Mouse (Mus musculus) hindbrain, embryonic 10.5 days (tissue): ENCODE measurements around the gene B3gnt2. TPM values are rescaled to one million over a fixed set of nuclear protein-coding genes. Genes with fewer than 3 reads are reported as not detected.

Source experiments
- DNase-seq: peaks from one replicate; pipeline ENCODE4 v3.0.0-alpha.2; 2017; ENCODE audit warnings: low spot score
- H3K27ac ChIP-seq: fragments of 300-500 bp; sonication (generic); 2 replicates; pipeline ENCODE4 v1.5.1; 2016; ENCODE audit warnings: mild to moderate bottlenecking, moderate library complexity
- H3K27me3 ChIP-seq: fragments of 300-500 bp; sonication (generic); 2 replicates; pipeline ENCODE4 v1.6.1; 2016; ENCODE audit warnings: mild to moderate bottlenecking; ENCODE audit not compliant: poor library complexity, insufficient read depth, severe bottlenecking
- H3K36me3 ChIP-seq: fragments of 300-500 bp; sonication (generic); 2 replicates; pipeline ENCODE4 v1.6.1; 2016; ENCODE audit warnings: mild to moderate bottlenecking, moderate library complexity
- H3K4me1 ChIP-seq: fragments of 300-500 bp; sonication (generic); replicated peaks from 2 replicates; pipeline ENCODE4 v1.6.1; 2016; ENCODE audit warnings: mild to moderate bottlenecking
- H3K4me3 ChIP-seq: fragments of 300-500 bp; sonication (generic); 2 replicates; pipeline ENCODE4 v1.5.1; 2016; ENCODE audit warnings: mild to moderate bottlenecking, moderate library complexity
- H3K9me3 ChIP-seq: fragments of 300-500 bp; sonication (generic); 2 replicates; pipeline ENCODE4 v1.6.1; 2016; ENCODE audit warnings: mild to moderate bottlenecking, moderate library complexity
- WGBS: fragments of 180-500 bp; shearing (Covaris S2); methylation state at CpG from one replicate; pipeline ENCODE4 v1.1.7; 2016; 5-methylcytosine and 5-hydroxymethylcytosine counted together
- polyA plus RNA-seq: library from polyadenylated mRNA; unstranded; fragments of >200 nt; fragmentation: Nextera tagmentation; extraction: Ambion mirVana; gene quantifications from 2 replicates; pipeline ENCODE4 v1.2.1, GENCODE M21; 2016

Gene B3gnt2
- polyA plus RNA-seq, 1 experiment from 2014 or later: 1.2 TPM

GRCm38 (mm10) chr11:22882926-22883325 lies 22.2 kb upstream of the B3gnt2 start:
- no peaks in the 10 kb centered on the region for H3K4me1 ChIP-seq
- no peak overlapping the region for H3K4me3 ChIP-seq
- H3K9me3 ChIP-seq: no peaks in the 10 kb centered on the region
- no peaks in the 10 kb centered on the region for H3K27me3 ChIP-seq
- DNase-seq: no peak
- no peaks in the 10 kb centered on the region for H3K36me3 ChIP-seq
- no peak overlapping the region for H3K27ac ChIP-seq

GRCm38 (mm10) chr11:22880383-22881172 lies 19.8 kb upstream of the B3gnt2 start:
- Histone ChIP-seq H3K4me3 (no peak overlapping the region), H3K9me3 (no peaks in the 10 kb centered on the region), H3K4me1 (no peaks in the 10 kb centered on the region), H3K27me3 (no peaks in the 10 kb centered on the region), H3K36me3 (no peaks in the 10 kb centered on the region), H3K27ac (no peak overlapping the region)
- no peak for DNase-seq
- 73% methylated on average over 3 of the region's 3 CpGs for WGBS

GRCm38 (mm10) chr11:22879645-22880044 lies 18.9 kb upstream of the B3gnt2 start:
- no peak for DNase-seq
- Histone ChIP-seq H3K4me3 (no peak overlapping the region), H3K27ac (no peak overlapping the region), H3K36me3 (no peaks in the 10 kb centered on the region), H3K9me3 (no peaks in the 10 kb centered on the region), H3K4me1 (0 out of 2 replicates have a peak, but pooled peaks cover 3% of the 10 kb centered on the region), H3K27me3 (no peaks in the 10 kb centered on the region)
- 87% methylated on average over 4 of the region's 4 CpGs for WGBS

GRCm38 (mm10) chr11:22876680-22877330 lies 16.0 kb upstream of the B3gnt2 start:
- WGBS: 92% methylated on average over 3 of the region's 3 CpGs
- no peaks in the 10 kb centered on the region for H3K27me3 ChIP-seq

GRCm38 (mm10) chr11:22875279-22875678 lies 14.5 kb upstream of the B3gnt2 start:
- WGBS: 75% methylated on average over 4 of the region's 4 CpGs
- no peak overlapping the region for H3K27ac ChIP-seq
- H3K4me3 ChIP-seq: no peak overlapping the region
- no peaks in the 10 kb centered on the region for H3K9me3 ChIP-seq
- no peaks in the 10 kb centered on the region for H3K27me3 ChIP-seq
- no peaks in the 10 kb centered on the region for H3K36me3 ChIP-seq
- 0 out of 2 replicates have a peak, but pooled peaks cover 6% of the 10 kb centered on the region for H3K4me1 ChIP-seq
- no peak for DNase-seq

More at GRCm38 (mm10) chr11:22876680-22877330, 16.0 kb upstream of the B3gnt2 start:
- Histone ChIP-seq H3K4me1 (0 out of 2 replicates have a peak, but pooled peaks cover 6% of the 10 kb centered on the region), H3K27ac (no peak overlapping the region), H3K9me3 (no peaks in the 10 kb centered on the region), H3K4me3 (no peak overlapping the region), H3K36me3 (no peaks in the 10 kb centered on the region)
- DNase-seq: no peak

GRCm38 (mm10) chr11:22874747-22875146 lies 14.0 kb upstream of the B3gnt2 start:
- no peak overlapping the region for H3K4me3 ChIP-seq
- H3K4me1 ChIP-seq: 0 out of 2 replicates have a peak, but pooled peaks cover 6% of the 10 kb centered on the region
- no peaks in the 10 kb centered on the region for H3K27me3 ChIP-seq
- H3K36me3 ChIP-seq: no peaks in the 10 kb centered on the region
- 72% methylated on average over 6 of the region's 6 CpGs for WGBS
- DNase-seq: no peak
- no peak overlapping the region for H3K27ac ChIP-seq
- H3K9me3 ChIP-seq: no peaks in the 10 kb centered on the region

- H3K4me3 ChIP-seq: no peak overlapping the region
- H3K27me3 ChIP-seq: no peaks in the 10 kb centered on the region
- H3K36me3 ChIP-seq: no peaks in the 10 kb centered on the region
- H3K27ac ChIP-seq: no peak overlapping the region
- 60% methylated on average over 4 of the region's 4 CpGs for WGBS
- no peak for DNase-seq
- H3K9me3 ChIP-seq: no peaks in the 10 kb centered on the region
- 0 out of 2 replicates have a peak, but pooled peaks cover 6% of the 10 kb centered on the region for H3K4me1 ChIP-seq
Measured at GRCm38 (mm10) chr11:22873383-22873782, 12.6 kb upstream of the B3gnt2 start.

- H3K4me3 ChIP-seq: no peak overlapping the region
- 65% methylated on average over 4 of the region's 4 CpGs for WGBS
- DNase-seq: no peak
- H3K4me1 ChIP-seq: 0 out of 2 replicates have a peak, but pooled peaks cover 6% of the 10 kb centered on the region
- no peaks in the 10 kb centered on the region for H3K9me3 ChIP-seq
- H3K27me3 ChIP-seq: no peaks in the 10 kb centered on the region
- H3K36me3 ChIP-seq: no peaks in the 10 kb centered on the region
- H3K27ac ChIP-seq: no peak overlapping the region
Measured at GRCm38 (mm10) chr11:22872307-22872680, 11.5 kb upstream of the B3gnt2 start.

GRCm38 (mm10) chr11:22871628-22872306 lies 11.0 kb upstream of the B3gnt2 start:
- Histone ChIP-seq H3K27me3 (no peaks in the 10 kb centered on the region), H3K4me3 (no peak overlapping the region), H3K27ac (no peak overlapping the region), H3K9me3 (no peaks in the 10 kb centered on the region), H3K36me3 (no peaks in the 10 kb centered on the region), H3K4me1 (0 out of 2 replicates have a peak, but pooled peaks cover 6% of the 10 kb centered on the region)
- WGBS: 79% methylated on average over 7 of the region's 7 CpGs
- DNase-seq: no peak

GRCm38 (mm10) chr11:22868582-22868981 lies 7.8 kb upstream of the B3gnt2 start:
- Histone ChIP-seq H3K4me1 (0 out of 2 replicates have a peak, but pooled peaks cover 7% of the 10 kb centered on the region), H3K4me3 (no peak overlapping the region), H3K27me3 (peaks cover 8% of the 10 kb centered on the region; the same call in 1 of the 2 replicates), H3K36me3 (no peaks in the 10 kb centered on the region), H3K27ac (no peak overlapping the region), H3K9me3 (no peaks in the 10 kb centered on the region)
- no peak for DNase-seq
- 92% methylated on average over 8 of the region's 8 CpGs for whole genome bisulfite sequencing

- Histone ChIP-seq H3K36me3 (no peaks in the 10 kb centered on the region), H3K4me1 (0 out of 2 replicates have a peak, but pooled peaks cover 7% of the 10 kb centered on the region), H3K27ac (no peak overlapping the region), H3K27me3 (peaks cover 15% of the 10 kb centered on the region), H3K4me3 (no peak overlapping the region), H3K9me3 (no peaks in the 10 kb centered on the region)
- DNase-seq: no peak
- 92% methylated on average over 5 of the region's 5 CpGs for WGBS
Measured at GRCm38 (mm10) chr11:22867691-22868090, 6.9 kb upstream of the B3gnt2 start.

GRCm38 (mm10) chr11:22865635-22866246 lies 5.0 kb upstream of the B3gnt2 start:
- no peak for DNase-seq
- no peaks in the 10 kb centered on the region for H3K36me3 ChIP-seq
- H3K4me1 ChIP-seq: 0 out of 2 replicates have a peak, but pooled peaks cover 4% of the 10 kb centered on the region
- no peak overlapping the region for H3K27ac ChIP-seq
- peaks cover 34% of the 10 kb centered on the region for H3K27me3 ChIP-seq
- no peak overlapping the region for H3K4me3 ChIP-seq
- no peaks in the 10 kb centered on the region for H3K9me3 ChIP-seq
- 88% methylated on average over 7 of the region's 7 CpGs for WGBS
